8 mouse cellular contexts compared by ENCODE assay signal in the genomic region with DNA sequence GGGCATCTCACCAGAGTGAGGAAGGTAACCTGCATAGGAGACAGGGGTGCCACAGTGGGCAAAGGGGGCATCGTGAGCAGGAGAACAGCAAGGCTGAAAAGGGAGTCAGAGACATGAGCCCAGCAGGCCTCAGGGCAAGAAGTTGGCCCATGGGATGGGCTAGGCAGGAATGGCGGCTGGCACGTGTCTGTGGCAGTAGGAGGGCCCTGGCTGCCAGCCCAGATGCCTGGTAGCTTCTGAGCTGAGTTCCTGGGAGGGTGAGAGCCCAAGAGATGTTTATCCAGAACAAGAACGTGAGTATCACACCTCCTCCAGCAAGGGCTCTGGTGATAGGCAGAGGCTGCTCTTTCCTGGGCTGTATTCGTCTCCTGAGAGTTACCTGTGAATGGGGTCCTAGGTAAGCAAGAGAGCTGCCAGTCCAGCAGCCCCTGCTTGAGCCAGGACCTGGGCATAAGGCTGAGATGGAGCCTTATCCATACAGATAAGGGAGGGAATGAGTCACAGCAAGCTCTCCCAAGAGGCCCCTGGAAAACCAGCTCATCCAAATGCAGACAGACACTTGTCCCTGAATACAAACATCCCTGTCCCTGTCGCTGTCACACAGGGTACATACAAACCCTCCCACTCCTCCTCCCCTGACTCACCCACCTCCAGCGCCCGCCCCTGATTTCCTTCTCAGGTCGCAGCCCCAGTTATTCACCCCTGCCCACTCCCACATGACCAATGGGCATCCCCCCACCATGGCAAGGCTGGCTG. TPM values are rescaled to one million over a fixed set of nuclear protein-coding genes. Genes with fewer than 3 reads are reported as not detected.
DNase-seq lines count a peak whose midpoint lies in the region; ATAC-seq and TF ChIP-seq lines count a peak whose summit lies in the region.

No protein-coding gene starts in this region.

- H3K79me3 ChIP-seq in C2C12 (ENCODE audit: low read depth): no peaks in the 10 kb centered on the region

- H3K9me3 ChIP-seq in forebrain, embryonic 10.5 days: no peaks in the 10 kb centered on the region
- H3K9me3 ChIP-seq in forebrain, embryonic 12.5 days: no peaks in the 10 kb centered on the region
- H3K9me3 ChIP-seq in kidney, postnatal 0 days (replicated peaks; ENCODE audit: low read length): no peaks in the 10 kb centered on the region
- H3K9me3 ChIP-seq in limb, embryonic 10.5 days (replicated peaks): no peaks in the 10 kb centered on the region

- no peaks in the 10 kb centered on the region for H3K79me2 ChIP-seq in C2C12 (ENCODE audit: control insufficient read depth, insufficient read depth)

- peak overlapping the region; percentile 7 for H3ac ChIP-seq in C2C12 (ENCODE audit: control insufficient read depth, insufficient read length, low read depth)

- H3K27me3 ChIP-seq in forebrain, embryonic 10.5 days (ENCODE audit: poor library complexity, severe bottlenecking): peaks cover 65% of the 10 kb centered on the region
- H3K27me3 ChIP-seq in forebrain, embryonic 12.5 days: peaks cover 45% of the 10 kb centered on the region
- no peaks in the 10 kb centered on the region for H3K27me3 ChIP-seq in C2C12 (ENCODE audit: control insufficient read depth, insufficient read depth, insufficient read length)
- H3K27me3 ChIP-seq in kidney, postnatal 0 days (ENCODE audit: insufficient read depth, low read length): peaks cover 5% of the 10 kb centered on the region; the same call in 1 of the 2 replicates
- peaks cover 56% of the 10 kb centered on the region for H3K27me3 ChIP-seq in limb, embryonic 10.5 days (ENCODE audit: low read depth, poor library complexity, severe bottlenecking)

- DNase-seq in forebrain, embryonic 10.5 days (ENCODE audit: extremely low spot score, low spot score): no peak
- DNase-seq in frontal cortex, postnatal 25 days (ENCODE audit: low spot score in 2 of 2): peak; percentile 36 to 40
- peak; percentile 49 for DNase-seq in kidney, postnatal 0 days (ENCODE audit: low spot score)
- no peak for DNase-seq in limb, embryonic 10.5 days (ENCODE audit: low spot score)
- no peak for DNase-seq in liver

- no peaks in the 10 kb centered on the region for H3K36me3 ChIP-seq in forebrain, embryonic 10.5 days (replicated peaks)
- no peaks in the 10 kb centered on the region for H3K36me3 ChIP-seq in forebrain, embryonic 12.5 days (replicated peaks)
- H3K36me3 ChIP-seq in C2C12 (ENCODE audit: control insufficient read depth, insufficient read depth): no peaks in the 10 kb centered on the region
- no peaks in the 10 kb centered on the region for H3K36me3 ChIP-seq in kidney, postnatal 0 days (ENCODE audit: insufficient read depth, low read length)
- no peaks in the 10 kb centered on the region for H3K36me3 ChIP-seq in limb, embryonic 10.5 days

- TF ChIP-seq CTCF in C2C12 (IDR thresholded peaks at IDR 0.05; ENCODE audit: control insufficient read depth, insufficient read depth, insufficient read length): no peak
- no peak for TF ChIP-seq CTCF in kidney, postnatal 0 days (IDR thresholded peaks at IDR 0.05; ENCODE audit: low read depth)

- H3K4me2 ChIP-seq in forebrain, embryonic 12.5 days: no peak overlapping the region
- no peak overlapping the region for H3K4me2 ChIP-seq in kidney, postnatal 0 days (ENCODE audit: low read length)

- WGBS in forebrain, embryonic 10.5 days: 69% methylated on average over 9 of the region's 9 CpGs
- WGBS in forebrain, embryonic 12.5 days: 61% methylated on average over 9 of the region's 9 CpGs
- 23% methylated on average over 9 of the region's 9 CpGs for WGBS in kidney, postnatal 0 days
- WGBS in limb, embryonic 10.5 days: 61% methylated on average over 9 of the region's 9 CpGs

- H3K4me3 ChIP-seq in forebrain, embryonic 10.5 days: no peak overlapping the region
- no peak overlapping the region for H3K4me3 ChIP-seq in forebrain, embryonic 12.5 days (replicated peaks)
- H3K4me3 ChIP-seq in C2C12 (ENCODE audit: insufficient read depth, poor library complexity, severe bottlenecking): no peak overlapping the region
- no peak overlapping the region for H3K4me3 ChIP-seq in kidney, postnatal 0 days (replicated peaks; ENCODE audit: low read depth, low read length)
- no peak overlapping the region for H3K4me3 ChIP-seq in limb, embryonic 10.5 days

- peak overlapping the region; percentile 1; the same call in 1 of the 2 replicates for H3K27ac ChIP-seq in forebrain, embryonic 10.5 days
- no peak overlapping the region for H3K27ac ChIP-seq in forebrain, embryonic 12.5 days
- H3K27ac ChIP-seq in kidney, postnatal 0 days: no peak overlapping the region
- H3K27ac ChIP-seq in limb, embryonic 10.5 days: no peak overlapping the region

- no peak overlapping the region; the same call in 1 of the 2 replicates for H3K9ac ChIP-seq in forebrain, embryonic 12.5 days
- no peak overlapping the region for H3K9ac ChIP-seq in kidney, postnatal 0 days (ENCODE audit: low read depth, low read length)

- ATAC-seq in forebrain, embryonic 12.5 days (ENCODE audit: low FRiP score): no peak
- ATAC-seq in kidney, postnatal 0 days (replicated peaks; ENCODE audit: low FRiP score, low read depth): peak; percentile 18; the same call in 1 of the 2 replicates
- peak; percentile 32 for ATAC-seq in megakaryocyte progenitor cell, adult 5-6 weeks (replicated peaks; ENCODE audit: poor library complexity)

- H3K4me1 ChIP-seq in forebrain, embryonic 10.5 days: peaks cover 24% of the 10 kb centered on the region
- peaks cover 26% of the 10 kb centered on the region for H3K4me1 ChIP-seq in forebrain, embryonic 12.5 days
- 0 out of 2 replicates have a peak, but pooled peaks cover 5% of the 10 kb centered on the region for H3K4me1 ChIP-seq in kidney, postnatal 0 days (replicated peaks; ENCODE audit: insufficient read depth, low read length)
- H3K4me1 ChIP-seq in limb, embryonic 10.5 days: peaks cover 26% of the 10 kb centered on the region

TF ChIP-seq in C2C12, 6 proteins besides CTCF, POLR2A, EP300 and RAD21:
- TF ChIP-seq MAX (IDR thresholded peaks at IDR 0.05) (peak; percentile 73), FOSL1 (IDR thresholded peaks at IDR 0.05; ENCODE audit: insufficient read depth, low read length, poor library complexity, severe bottlenecking) (no peak), USF1 (IDR thresholded peaks at IDR 0.05; ENCODE audit: low read depth) (peak; percentile 58)

RNA-seq across cellular contexts. Expression of a gene that starts 2.2 kb away (rescaled TPM):
- polyA plus RNA-seq in forebrain, embryonic 10.5 days (2016; fragmentation: Nextera tagmentation; extraction: Ambion mirVana): 11.6 and 15.9 TPM in 2 replicates
- polyA plus RNA-seq in forebrain, embryonic 12.5 days (2016; fragmentation: Nextera tagmentation; extraction: Ambion mirVana): 13.0 and 15.9 TPM in 2 replicates
- 118 TPM for polyA plus RNA-seq in C2C12 (2012; fragmentation: generic; extraction: Trizol)
- 65.4 and 71.8 TPM in 2 replicates for polyA plus RNA-seq in kidney, postnatal 0 days (2015; fragmentation: Nextera tagmentation; extraction: Ambion mirVana)
- 12.4 and 15.4 TPM in 2 replicates for total RNA-seq in megakaryocyte progenitor cell, adult 5-6 weeks (2015)
- total RNA-seq in megakaryocyte progenitor cell, adult 5-6 weeks (2017): 3.1 and 9.7 TPM in 2 replicates
- 38.6 and 46.7 TPM in 2 replicates for polyA plus RNA-seq in limb, embryonic 10.5 days (2016; fragmentation: Nextera tagmentation; extraction: Ambion mirVana)

RNA-seq across cellular contexts. Expression of a gene that starts 3.3 kb away (rescaled TPM):
- 0.27 and 0.35 TPM in 2 replicates for polyA plus RNA-seq in forebrain, embryonic 10.5 days (2016; fragmentation: Nextera tagmentation; extraction: Ambion mirVana)
- 0.24 and 0.33 TPM in 2 replicates for polyA plus RNA-seq in forebrain, embryonic 12.5 days (2016; fragmentation: Nextera tagmentation; extraction: Ambion mirVana)
- 0.05 TPM for polyA plus RNA-seq in C2C12 (2012; fragmentation: generic; extraction: Trizol)
- polyA plus RNA-seq in kidney, postnatal 0 days (2015; fragmentation: Nextera tagmentation; extraction: Ambion mirVana): 0.07 and 0.18 TPM in 2 replicates
- 0.37 and 0.72 TPM in 2 replicates for total RNA-seq in megakaryocyte progenitor cell, adult 5-6 weeks (2015)
- 0.54 and 0.68 TPM in 2 replicates for total RNA-seq in megakaryocyte progenitor cell, adult 5-6 weeks (2017)
- polyA plus RNA-seq in limb, embryonic 10.5 days (2016; fragmentation: Nextera tagmentation; extraction: Ambion mirVana): 0.08 and 0.13 TPM in 2 replicates

RNA-seq across cellular contexts. Expression of a gene that starts 31.8 kb away (rescaled TPM):
- 0.05 and 0.14 TPM in 2 replicates for polyA plus RNA-seq in forebrain, embryonic 10.5 days (2016; fragmentation: Nextera tagmentation; extraction: Ambion mirVana)
- polyA plus RNA-seq in forebrain, embryonic 12.5 days (2016; fragmentation: Nextera tagmentation; extraction: Ambion mirVana): 0.14 TPM in 1 of 2 replicates, not detected in the other
- polyA plus RNA-seq in C2C12 (2012; fragmentation: generic; extraction: Trizol): 0.04 TPM
- polyA plus RNA-seq in kidney, postnatal 0 days (2015; fragmentation: Nextera tagmentation; extraction: Ambion mirVana): 0.30 and 0.51 TPM in 2 replicates
- 5.3 and 9.3 TPM in 2 replicates for total RNA-seq in megakaryocyte progenitor cell, adult 5-6 weeks (2015)
- total RNA-seq in megakaryocyte progenitor cell, adult 5-6 weeks (2017): 9.5 and 10.7 TPM in 2 replicates
- 0.06 and 0.19 TPM in 2 replicates for polyA plus RNA-seq in limb, embryonic 10.5 days (2016; fragmentation: Nextera tagmentation; extraction: Ambion mirVana)

Comparison
In these comparisons a context has a peak if more than half of its experiments do, and no peak if none do; other contexts are left out.
1. DNase-seq: peak in frontal cortex, postnatal 25 days (2 of 2) and kidney, postnatal 0 days (single experiment); none in forebrain, embryonic 10.5 days (single experiment), limb, embryonic 10.5 days (single experiment) and liver (single experiment).